Mouse (Mus musculus) stomach, postnatal 0 days (tissue): ENCODE measurements around the gene Rgs8.

ENCODE experiments used
- CTCF ChIP-seq: IDR thresholded peaks from 2 replicates; pipeline ENCODE4 v1.5.1; 2016; ENCODE audit warnings: antibody characterized with exemption, low read depth, mild to moderate bottlenecking, moderate library complexity
- EP300 ChIP-seq: optimal IDR thresholded peaks from 2 replicates; pipeline ENCODE3; 2016; ENCODE audit warnings: antibody characterized with exemption

- TF ChIP-seq CTCF (no peak), EP300 (no peak)
These were observed 20.1 kb upstream of the Rgs8 start for GRCm38 (mm10) chr1:153632686-153633085.
